Mouse (Mus musculus) embryonic fibroblast, embryonic 13.5 days (primary cell): ENCODE measurements at regions not wholly inside any gene's neighbourhood (a gene's known extent, or its start where the extent isn't known, plus 50 kb on each side); places are given as distances from the start of the nearest gene placed in this dataset.

Source experiments
- CTCF ChIP-seq: IDR thresholded peaks from 2 replicates; pipeline ENCODE4 v1.5.1; 2011; ENCODE audit warnings: mild to moderate bottlenecking, control low read depth, low read length, moderate library complexity, borderline replicate concordance; ENCODE audit not compliant: insufficient read depth
- POLR2A ChIP-seq: IDR thresholded peaks from 2 replicates; pipeline ENCODE4 v1.6.1; 2011; ENCODE audit warnings: low read depth, mild to moderate bottlenecking, control low read depth, low read length, moderate library complexity

DNA sequence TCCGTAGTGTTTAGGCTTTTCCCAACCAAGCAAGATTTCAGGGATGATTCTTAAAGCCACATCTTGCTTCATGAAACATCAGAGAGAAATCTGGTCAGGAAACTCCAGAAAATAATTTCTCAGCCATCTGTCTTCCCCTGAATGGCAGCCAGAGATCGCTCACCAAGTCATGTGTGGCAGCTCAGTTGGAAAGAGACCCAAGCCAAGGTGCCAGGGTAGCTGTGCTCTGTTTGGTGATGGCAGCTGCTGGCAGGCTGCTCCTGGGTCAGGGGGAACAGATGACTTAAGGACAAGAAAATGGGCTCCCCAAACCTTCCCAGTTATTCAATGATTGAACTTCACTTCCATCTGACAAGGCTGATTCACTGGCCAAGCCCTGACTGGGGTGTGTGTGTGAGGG is 91.7 kb upstream of the Syt6 start:
- TF ChIP-seq CTCF (no peak), POLR2A (no peak)
